Mouse (Mus musculus) CD4-positive, CD25-positive, alpha-beta regulatory T cell, adult 4 months (primary cell): ENCODE data around the gene Guca1a. TPM values are rescaled to one million over a fixed set of nuclear protein-coding genes. Genes with fewer than 3 reads are reported as not detected.
A peak's percentile ranks its signal among the peaks of the same experiment; 100 is the strongest.
"Not testable (repeated sequence)": the region's sequence is repeated elsewhere in the genome, so short reads cannot be mapped to it uniquely, and the experiment has no call there.

Experiments used
- ATAC-seq: one replicate; pipeline ENCODE4 v1.8.0; 2017
- polyA plus RNA-seq, 2 experiments: library from polyadenylated mRNA; unstranded; fragments of 100-300 nt; shearing (Covaris generic); gene quantifications; one replicate each; pipeline ENCODE4 v1.2.1; 2017

The Guca1a gene
- not detected for polyA plus RNA-seq

GRCm38 (mm10) chr17:47400451-47400850 lies at the start of gene Guca1a:
Gene Guca1a (minus strand): TSS chr17:47400584.
- ATAC-seq: no peak

DNA sequence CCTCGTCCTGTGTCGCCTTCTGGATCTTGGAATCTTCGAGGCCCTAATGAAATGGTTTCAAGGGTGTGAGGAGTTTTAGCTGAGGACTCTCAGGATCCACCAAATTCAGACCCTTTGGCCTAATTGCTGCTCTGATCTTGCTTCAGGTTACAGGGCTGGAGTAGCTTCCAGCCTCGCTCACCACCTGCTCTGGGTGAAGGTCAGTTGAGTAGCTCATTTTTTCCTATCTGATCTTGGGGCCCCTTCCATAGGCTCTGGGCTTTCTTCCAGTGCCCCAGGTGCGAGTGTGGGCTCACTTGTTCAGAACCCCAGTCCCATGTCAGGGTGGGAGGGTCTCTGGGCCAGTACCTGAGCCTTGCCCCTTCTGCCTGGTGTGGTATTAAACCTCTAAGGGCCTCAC lies 49.0 kb upstream of the Guca1a start:
- ATAC-seq: no peak

GRCm38 (mm10) chr17:47448523-47449372 lies 48.4 kb upstream of the Guca1a start:
- no peak for ATAC-seq

- ATAC-seq: no peak
Measured at GRCm38 (mm10) chr17:47446561-47446960, 46.2 kb upstream of the Guca1a start.

DNA sequence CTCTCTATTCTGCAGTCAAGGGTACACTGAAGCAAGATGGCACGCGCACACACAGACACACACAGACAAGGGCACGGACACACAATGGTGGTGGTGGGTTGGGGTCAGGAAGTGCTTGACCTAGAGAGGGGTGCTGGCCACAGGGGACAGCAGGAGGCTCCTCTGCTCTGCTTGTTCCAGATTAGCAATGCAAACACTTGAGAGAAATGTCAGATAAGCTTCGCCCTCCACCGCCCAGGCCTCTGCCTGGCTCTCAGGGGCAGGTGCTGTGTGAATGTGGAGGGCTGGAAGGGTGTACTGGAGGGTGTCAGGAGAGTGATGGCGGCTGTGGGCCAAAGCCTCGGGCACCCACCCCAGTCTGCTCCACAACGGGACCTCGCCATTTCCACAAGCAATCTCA lies 45.6 kb upstream of the Guca1a start:
- ATAC-seq: no peak

DNA sequence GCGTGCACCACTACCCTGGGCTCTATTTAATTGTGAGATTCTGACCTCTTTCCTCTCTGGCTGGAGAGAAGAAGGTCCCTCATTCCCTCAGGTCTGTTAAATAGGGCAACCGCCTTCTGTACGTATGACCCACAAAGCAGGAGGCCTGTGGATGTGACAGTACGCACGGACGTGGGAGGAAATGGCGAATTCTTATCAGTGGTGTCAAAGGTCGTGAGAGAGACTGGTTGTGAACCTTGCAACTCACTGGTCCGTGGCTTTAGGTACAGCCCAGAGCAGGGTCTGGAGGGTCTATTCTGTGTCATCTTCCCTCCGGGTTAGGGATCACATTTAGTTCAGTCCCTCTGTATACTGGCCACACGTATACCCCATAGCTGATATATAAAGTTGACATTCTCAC lies 45.1 kb upstream of the Guca1a start:
- no peak for ATAC-seq

DNA sequence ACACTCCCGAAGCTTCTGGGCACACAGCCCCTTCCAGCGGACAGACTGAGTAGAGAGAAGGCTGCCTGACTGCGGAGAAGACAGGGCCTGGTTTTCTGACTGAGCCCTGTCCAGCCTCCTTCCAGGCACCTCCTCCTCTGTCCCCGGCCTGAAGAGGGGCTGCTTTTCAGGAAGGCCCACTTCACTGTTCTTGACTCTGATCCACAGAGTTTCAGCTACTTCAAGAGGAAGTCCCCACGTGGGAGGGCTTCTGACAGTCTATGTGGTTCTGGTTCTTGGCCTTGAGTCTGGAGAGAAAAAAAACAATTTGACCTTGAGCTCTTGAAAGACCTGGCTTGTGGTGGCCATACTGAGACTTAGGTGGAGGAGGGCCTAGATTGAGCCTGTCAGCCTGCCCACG lies 43.7 kb upstream of the Guca1a start:
- ATAC-seq: no peak

DNA sequence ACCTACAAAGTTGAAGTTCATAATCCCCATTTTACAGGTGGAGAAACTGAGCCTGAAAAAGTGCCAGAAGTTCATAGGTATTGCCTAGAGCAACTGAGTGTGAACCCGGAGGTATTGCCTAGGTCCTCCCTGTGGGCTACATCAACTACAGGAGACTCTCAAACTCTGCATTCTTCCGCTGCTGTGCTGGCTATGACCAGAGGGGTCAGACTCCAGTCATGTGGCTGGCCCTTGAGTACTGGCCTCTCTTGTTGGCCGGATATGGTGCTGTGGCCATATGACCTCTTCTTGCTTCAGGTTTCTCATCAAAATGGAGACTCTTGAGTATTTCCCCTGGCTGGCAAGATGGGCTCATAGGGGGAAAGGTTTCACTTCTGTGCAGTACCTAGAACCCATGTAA lies 41.9 kb upstream of the Guca1a start:
- no peak for ATAC-seq

- ATAC-seq: no peak
Measured at GRCm38 (mm10) chr17:47441296-47442051, 41.1 kb upstream of the Guca1a start.

DNA sequence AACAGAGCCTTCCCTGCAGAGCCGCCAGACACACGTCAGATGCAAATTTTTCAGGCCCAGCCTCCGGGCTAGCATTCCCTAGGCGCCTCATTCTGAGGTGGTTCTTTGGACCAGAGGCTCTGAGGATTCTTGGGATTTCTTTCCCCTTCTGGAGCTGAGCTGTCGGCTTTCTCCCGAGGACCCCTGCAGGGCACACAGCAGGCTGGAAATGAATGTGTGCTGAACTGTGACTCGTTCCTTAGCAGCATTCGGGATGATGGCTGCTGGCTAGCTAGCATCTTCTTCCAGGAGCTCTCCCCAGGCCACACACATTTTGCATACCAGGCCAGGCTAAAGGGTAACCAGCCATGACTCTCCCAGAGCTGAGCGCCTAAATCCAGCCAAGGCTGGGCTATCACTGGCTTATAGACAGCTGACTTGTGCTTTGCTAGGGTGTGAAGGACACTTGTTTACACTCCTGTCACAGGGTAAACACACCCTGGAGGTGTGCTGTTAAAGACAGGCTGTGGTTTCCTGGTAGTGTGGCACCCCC lies 40.0 kb upstream of the Guca1a start:
- ATAC-seq: no peak

DNA sequence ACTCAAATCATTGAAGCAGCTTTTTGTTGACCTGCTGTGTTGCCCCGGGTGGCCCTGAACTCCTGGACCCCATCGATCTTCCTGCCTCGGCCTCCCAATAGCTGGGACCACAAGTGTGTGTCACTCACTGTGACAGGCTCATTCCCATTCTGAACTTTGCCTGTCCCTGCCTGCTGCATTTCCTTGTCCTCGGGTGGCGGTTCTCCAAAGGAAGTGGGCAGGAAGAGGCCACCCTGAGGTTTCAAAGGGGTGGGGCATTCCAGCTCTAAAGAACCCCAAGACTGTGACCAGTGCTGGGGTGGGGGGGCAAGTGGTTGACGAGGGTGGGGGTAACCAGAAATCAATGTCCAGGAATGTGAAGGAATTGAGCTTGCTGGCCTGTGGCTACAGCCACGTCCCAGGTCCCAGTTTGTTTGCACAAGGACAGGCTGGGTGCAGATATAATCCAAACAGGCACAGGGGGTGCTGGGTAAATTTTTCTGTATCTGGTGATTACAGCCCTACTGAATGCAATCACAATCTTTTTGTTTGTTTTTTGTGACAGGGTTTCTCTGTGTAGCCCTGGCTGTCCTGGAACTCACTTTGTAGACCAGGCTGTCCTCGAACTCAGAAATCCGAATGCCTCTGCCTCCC lies 39.1 kb upstream of the Guca1a start:
- no peak for ATAC-seq

DNA sequence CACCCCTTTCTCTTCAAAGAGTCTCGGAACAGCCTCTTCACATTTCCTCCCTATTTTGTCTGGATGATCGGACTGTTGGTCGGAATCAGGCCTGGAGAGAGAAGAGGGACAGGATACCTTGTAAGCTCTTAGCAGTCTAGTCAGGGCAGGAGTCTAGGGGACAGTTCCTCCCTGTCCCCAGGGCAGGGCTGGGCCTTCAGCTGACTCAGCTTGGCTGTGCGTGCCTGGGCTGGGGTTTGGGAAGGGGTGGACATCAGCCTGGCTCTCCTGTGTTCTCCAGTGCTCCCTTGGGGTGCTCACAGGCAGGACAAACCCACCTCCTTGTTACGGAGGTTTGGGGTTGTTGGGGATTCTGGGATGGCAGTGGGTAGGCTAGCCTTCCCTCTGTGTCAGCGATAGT lies 38.2 kb upstream of the Guca1a start:
- ATAC-seq: no peak

GRCm38 (mm10) chr17:47436907-47437547 lies 36.6 kb upstream of the Guca1a start, which contains the start of gene 1700001C19Rik:
Gene 1700001C19Rik (minus strand): TSS chr17:47437376.
- ATAC-seq: peak; percentile 62

- ATAC-seq: peak; percentile 37
Measured at GRCm38 (mm10) chr17:47436156-47436906, 35.9 kb upstream of the Guca1a start, which contains the start of gene AI661453. Gene AI661453 (plus strand): TSS chr17:47436615.

DNA sequence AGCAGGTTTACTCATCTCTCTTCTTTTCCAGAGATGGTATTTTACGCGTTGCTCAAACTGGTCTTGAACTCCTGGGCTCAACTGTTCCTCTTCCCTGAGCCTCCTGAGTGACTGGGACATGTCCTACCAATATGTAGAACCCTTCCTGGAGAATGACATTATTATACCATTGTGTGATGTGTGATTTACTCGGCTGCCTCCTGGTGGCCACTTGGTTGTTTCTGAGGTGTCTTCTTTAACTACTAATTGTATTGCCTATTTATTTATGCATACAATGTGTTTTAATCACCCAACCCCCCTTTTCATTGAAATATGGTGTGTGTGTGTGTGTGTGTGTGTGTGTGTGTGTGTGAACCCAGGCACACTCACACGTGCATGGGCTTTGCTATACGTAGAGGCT lies 30.4 kb upstream of the Guca1a start:
- ATAC-seq: no peak

GRCm38 (mm10) chr17:47428831-47429304 lies 28.5 kb upstream of the Guca1a start:
- ATAC-seq: no peak

DNA sequence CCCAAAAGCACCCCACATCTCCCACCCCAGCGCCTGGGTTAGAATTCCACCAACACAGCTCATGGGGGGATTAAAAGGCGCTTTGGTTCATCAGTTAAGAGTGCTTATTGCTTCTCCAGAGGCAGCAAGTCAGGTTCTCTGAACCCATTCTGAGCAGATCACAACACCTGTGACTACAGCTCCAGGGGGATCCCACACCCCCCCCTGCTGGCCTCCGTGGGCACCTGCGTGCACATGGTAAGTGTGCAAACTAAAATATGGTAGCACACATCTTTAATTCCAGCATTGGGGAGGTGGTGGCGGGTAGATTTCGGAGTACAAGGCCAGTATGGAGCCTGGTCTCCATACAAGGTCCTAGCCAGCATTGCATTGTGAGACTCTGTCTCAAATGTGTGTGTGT lies 26.9 kb upstream of the Guca1a start:
- ATAC-seq: no peak

DNA sequence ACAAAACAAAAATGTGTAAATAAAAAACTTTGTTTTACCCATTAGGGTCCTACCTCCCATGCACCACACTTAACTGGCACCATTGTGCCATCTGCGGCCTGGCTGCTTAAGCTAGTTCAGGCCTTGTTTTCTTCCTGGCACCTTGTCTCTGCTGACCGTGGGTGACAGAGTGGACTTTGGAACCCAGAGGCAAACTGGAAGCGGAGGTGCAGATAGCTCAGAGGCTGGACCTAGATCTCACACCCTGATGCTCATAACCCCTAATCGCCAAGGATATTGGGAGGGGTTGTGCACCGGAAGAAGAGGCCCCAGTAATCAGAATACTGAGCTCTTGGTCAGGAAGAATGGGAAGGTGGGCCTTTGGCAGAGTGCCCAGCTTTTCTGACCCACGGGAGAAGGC lies 23.8 kb upstream of the Guca1a start:
- no peak for ATAC-seq

- ATAC-seq: not testable (repeated sequence)
Measured at GRCm38 (mm10) chr17:47422616-47423015, 22.2 kb upstream of the Guca1a start.

DNA sequence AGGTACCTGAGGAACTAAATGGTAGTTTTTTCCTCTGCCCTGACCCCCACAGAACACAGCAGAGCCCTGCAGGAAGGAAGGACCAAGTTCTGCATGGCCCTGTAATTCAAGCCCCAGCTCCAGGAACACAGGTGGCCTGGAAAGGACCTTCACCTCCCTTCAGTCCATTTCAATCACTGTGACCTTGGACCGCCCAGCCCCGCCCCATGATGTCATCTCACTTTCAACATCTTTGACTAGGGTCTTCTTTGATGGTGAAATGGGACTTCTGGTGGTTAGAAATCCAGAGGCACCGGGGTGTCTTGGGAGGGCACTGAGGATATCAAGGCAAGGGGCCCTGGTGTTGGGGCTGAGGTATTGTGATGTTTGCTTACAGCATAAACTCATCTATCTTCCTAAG lies 21.2 kb upstream of the Guca1a start:
- no peak for ATAC-seq

GRCm38 (mm10) chr17:47420195-47420594 lies 19.8 kb upstream of the Guca1a start:
- ATAC-seq: no peak
